Mouse (Mus musculus) ES-E14 (cell line): ENCODE measurements around the gene Shb.

Source experiments
- CHD2 ChIP-seq: IDR thresholded peaks from 2 replicates; pipeline ENCODE4 v1.6.1; 2014; ENCODE audit warnings: mild to moderate bottlenecking, low read depth, low read length, inconsistent platforms
- HCFC1 ChIP-seq: IDR thresholded peaks from 2 replicates; pipeline ENCODE4 v1.6.1; 2012; ENCODE audit warnings: low read length, inconsistent platforms, borderline replicate concordance; ENCODE audit not compliant: insufficient read depth
- MAFK ChIP-seq: IDR thresholded peaks from 2 replicates; pipeline ENCODE4 v1.6.1; 2014; ENCODE audit warnings: mild to moderate bottlenecking, low read depth, low read length, inconsistent platforms; ENCODE audit not compliant: insufficient read depth
- ZC3H11A ChIP-seq: IDR thresholded peaks from 2 replicates; pipeline ENCODE4 v1.6.1; 2012; ENCODE audit warnings: low read depth, mild to moderate bottlenecking, inconsistent platforms, low read length, borderline replicate concordance
- ZNF384 ChIP-seq: IDR thresholded peaks from 2 replicates; pipeline ENCODE4 v1.6.1; 2012; ENCODE audit warnings: low read depth, low read length, inconsistent platforms

GRCm38 (mm10) chr4:45468507-45468906 lies 63.8 kb downstream of the Shb start:
- no peak for TF ChIP-seq HCFC1
- no peak for TF ChIP-seq ZC3H11A
- TF ChIP-seq MAFK = no peak
- no peak for TF ChIP-seq ZNF384
- no peak for TF ChIP-seq CHD2
